Mouse (Mus musculus) right cerebral cortex, postnatal 10 days (tissue): Measurements from ENCODE around the gene Pkp2.
A peak's percentile ranks its signal among the peaks of the same experiment; 100 is the strongest.

Source experiments
- DNase-seq, 2 experiments: peaks; one replicate each; pipeline ENCODE4 v3.0.0; 2021; ENCODE audit warnings: low spot score in 2 of 2

Gene Pkp2

GRCm38 (mm10) chr16:16260882-16261281 is 47.8 kb downstream of the Pkp2 start:
- no peak for DNase-seq

- DNase-seq = no peak
Observed at GRCm38 (mm10) chr16:16261481-16261880, 48.4 kb downstream of the Pkp2 start.

- no peak for DNase-seq
Observed at GRCm38 (mm10) chr16:16262436-16262835, 49.3 kb downstream of the Pkp2 start.

GRCm38 (mm10) chr16:16272978-16273377 is 59.9 kb downstream of the Pkp2 start:
- DNase-seq = no peak

GRCm38 (mm10) chr16:16273752-16274151 is 60.6 kb downstream of the Pkp2 start:
- DNase-seq = no peak

- DNase-seq = peak; percentile 96
Observed at GRCm38 (mm10) chr16:16302369-16303137, 89.4 kb downstream of the Pkp2 start, which contains the start of gene Yars2. Gene Yars2 (plus strand): TSS chr16:16302965.

GRCm38 (mm10) chr16:16303138-16303827 is 90.2 kb downstream of the Pkp2 start:
- DNase-seq = peak; percentile 54

- DNase-seq = no peak
Observed at GRCm38 (mm10) chr16:16303888-16304287, 90.8 kb downstream of the Pkp2 start.

GRCm38 (mm10) chr16:16311319-16311718 is 98.2 kb downstream of the Pkp2 start:
- no peak for DNase-seq
